Mouse (Mus musculus) liver, adult 2 months (tissue): ENCODE measurements at regions not wholly inside any gene's neighbourhood (a gene's known extent, or its start where the extent isn't known, plus 50 kb on each side); places are given as distances from the start of the nearest gene placed in this dataset.

Experiments used
- DNase-seq: peaks from one replicate; pipeline ENCODE4 v3.0.0-alpha.2; 2011; ENCODE audit warnings: low read depth, low spot score; ENCODE audit errors: extremely low read depth
- H3K27ac ChIP-seq: fragments of 200-500 bp; replicated peaks from 2 replicates; pipeline ENCODE4 v1.5.1; 2012; ENCODE audit warnings: low read depth, mild to moderate bottlenecking, control low read depth, inconsistent platforms, low read length; ENCODE audit not compliant: insufficient read depth
- H3K27me3 ChIP-seq: fragments of 200-500 bp; 2 replicates; pipeline ENCODE4 v1.6.1; 2012; ENCODE audit warnings: mild to moderate bottlenecking, moderate library complexity, low read length, inconsistent platforms; ENCODE audit not compliant: control insufficient read depth, insufficient read depth
- H3K36me3 ChIP-seq: fragments of 200-500 bp; 2 replicates; pipeline ENCODE4 v1.6.1; 2012; ENCODE audit warnings: low read length, inconsistent platforms; ENCODE audit not compliant: control insufficient read depth, insufficient read depth
- H3K4me1 ChIP-seq: fragments of 200-500 bp; 2 replicates; pipeline ENCODE4 v1.6.1; 2011; ENCODE audit warnings: low read length; ENCODE audit not compliant: control insufficient read depth, insufficient read depth
- H3K4me3 ChIP-seq: fragments of 200-500 bp; 2 replicates; pipeline ENCODE4 v1.5.1; 2011; ENCODE audit warnings: low read depth, mild to moderate bottlenecking, control low read depth, low read length, moderate library complexity; ENCODE audit not compliant: insufficient read depth
- H3K79me2 ChIP-seq: fragments of 200-500 bp; 2 replicates; pipeline ENCODE4 v1.6.1; 2012; ENCODE audit warnings: inconsistent platforms, mild to moderate bottlenecking, low read length, moderate library complexity; ENCODE audit not compliant: control insufficient read depth, insufficient read depth
- H3K9ac ChIP-seq: fragments of 200-500 bp; 2 replicates; pipeline ENCODE4 v1.6.1; 2012; ENCODE audit warnings: low read depth, mild to moderate bottlenecking, control low read depth, inconsistent platforms, low read length
- CTCF ChIP-seq: fragments of 200-500 bp; IDR thresholded peaks from 2 replicates; pipeline ENCODE4 v1.5.1; 2011; ENCODE audit warnings: low read depth, low read length, control low read depth
- POLR2A ChIP-seq: fragments of 200-500 bp; IDR thresholded peaks from 2 replicates; pipeline ENCODE4 v1.6.1; 2011; ENCODE audit warnings: low read length, control low read depth; ENCODE audit not compliant: insufficient read depth; ENCODE audit errors: extremely low read depth
- WGBS: fragments of 180-500 bp; shearing (Covaris S2); methylation state at CpG from one replicate; pipeline ENCODE4 v1.1.7; 2018; 5-methylcytosine and 5-hydroxymethylcytosine counted together

DNA sequence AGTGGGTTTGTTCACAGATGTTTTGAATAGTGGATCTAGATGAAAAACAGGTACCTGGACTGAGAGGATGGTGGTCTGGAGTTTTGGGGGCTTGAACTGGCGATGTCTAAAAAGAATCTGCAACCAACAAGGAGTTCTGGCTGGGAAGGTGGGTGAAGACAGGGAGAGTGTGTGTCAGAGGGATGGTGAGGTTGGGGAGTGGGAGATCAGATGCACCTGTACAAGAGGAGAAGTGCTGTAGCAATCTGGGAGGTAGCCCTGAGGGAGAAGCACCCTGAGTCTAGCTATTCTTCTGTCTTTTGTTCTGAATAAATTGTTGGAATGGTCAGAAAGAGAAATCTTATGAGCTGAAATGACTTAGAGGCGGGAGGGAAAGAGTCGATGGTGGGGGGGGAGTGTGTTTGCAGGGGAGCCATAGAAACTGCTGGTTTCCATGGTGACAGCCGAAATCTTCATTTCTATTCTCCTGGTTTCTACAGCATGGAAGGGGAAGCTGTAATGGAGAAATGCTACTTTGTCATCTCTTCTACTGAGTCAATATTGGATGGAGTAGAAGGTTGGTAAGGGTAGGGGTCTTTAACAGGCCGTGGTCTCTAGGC is 75.1 kb upstream of the Calcoco1 start:
- Histone ChIP-seq H3K4me3 (no peak overlapping the region), H3K27me3 (0 out of 2 replicates have a peak, but pooled peaks cover 2% of the 10 kb centered on the region), H3K9ac (no peak overlapping the region), H3K27ac (no peak overlapping the region), H3K79me2 (no peaks in the 10 kb centered on the region), H3K4me1 (no peaks in the 10 kb centered on the region), H3K36me3 (no peaks in the 10 kb centered on the region)
- WGBS = 62% methylated on average over 5 of the region's 5 CpGs
- DNase-seq = no peak
- no peak for TF ChIP-seq POLR2A
- TF ChIP-seq CTCF = no peak

DNA sequence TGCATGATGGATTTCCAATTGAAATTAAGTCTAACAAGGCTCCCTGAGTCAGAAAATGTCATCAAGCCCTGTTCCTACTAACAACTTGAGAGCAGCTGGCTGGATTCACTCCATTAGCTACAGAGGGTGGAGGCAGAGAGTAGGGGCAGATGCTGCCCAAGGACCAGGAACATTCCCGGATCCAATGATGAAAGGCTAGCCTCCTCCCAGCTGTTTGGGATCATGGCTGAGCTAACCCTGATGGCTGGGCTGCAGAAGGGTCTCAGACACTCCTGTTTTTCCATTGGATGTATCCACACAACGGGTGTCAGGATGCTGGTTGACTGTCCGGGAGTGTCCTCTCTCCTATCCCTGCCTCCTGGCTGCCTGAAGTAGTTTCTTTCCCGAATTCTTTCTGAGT is 78.1 kb upstream of the Calcoco1 start:
- no peak overlapping the region for H3K27ac ChIP-seq
- DNase-seq = no peak
- 82% methylated on average over 4 of the region's 4 CpGs for WGBS
- no peaks in the 10 kb centered on the region for H3K4me1 ChIP-seq
- no peaks in the 10 kb centered on the region for H3K79me2 ChIP-seq
- H3K36me3 ChIP-seq = no peaks in the 10 kb centered on the region
- TF ChIP-seq POLR2A = no peak
- TF ChIP-seq CTCF = no peak
- no peak overlapping the region for H3K9ac ChIP-seq
- no peaks in the 10 kb centered on the region for H3K27me3 ChIP-seq
- H3K4me3 ChIP-seq = no peak overlapping the region

DNA sequence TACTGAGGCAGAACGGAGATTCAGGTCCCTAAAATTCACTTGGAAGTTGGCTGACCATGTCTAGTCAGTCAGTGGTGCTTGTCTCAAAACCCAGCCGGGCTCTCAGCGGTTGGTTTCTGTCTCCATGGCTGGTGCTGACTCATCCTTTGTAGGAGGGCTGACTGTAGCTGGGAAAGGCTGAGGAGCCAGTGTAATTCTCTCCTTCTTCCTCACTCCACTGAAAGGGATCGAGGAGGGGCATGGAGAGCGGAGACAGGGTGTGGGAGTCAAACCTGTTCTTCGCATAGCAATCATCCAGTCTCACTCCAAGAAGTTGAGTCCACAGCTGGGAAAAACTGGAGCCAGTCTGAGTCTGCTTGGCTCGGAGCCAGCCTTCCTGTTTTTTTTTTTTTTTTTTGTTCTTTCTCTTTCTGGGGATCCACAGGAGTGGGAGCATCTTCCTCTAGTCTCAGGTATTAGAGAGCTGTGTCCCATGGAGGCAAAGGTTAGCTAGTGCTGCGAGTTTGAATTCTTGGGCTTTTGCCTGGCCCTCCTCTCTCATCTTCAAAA is 80.4 kb upstream of the Calcoco1 start:
- H3K4me1 ChIP-seq = no peaks in the 10 kb centered on the region
- H3K79me2 ChIP-seq = no peaks in the 10 kb centered on the region
- 68% methylated on average over 8 of the region's 8 CpGs for WGBS
- no peaks in the 10 kb centered on the region for H3K27me3 ChIP-seq
- H3K4me3 ChIP-seq = no peak overlapping the region
- no peak for DNase-seq
- TF ChIP-seq CTCF (no peak), POLR2A (no peak)
- H3K27ac ChIP-seq = no peak overlapping the region
- H3K36me3 ChIP-seq = no peaks in the 10 kb centered on the region
- no peak overlapping the region for H3K9ac ChIP-seq

DNA sequence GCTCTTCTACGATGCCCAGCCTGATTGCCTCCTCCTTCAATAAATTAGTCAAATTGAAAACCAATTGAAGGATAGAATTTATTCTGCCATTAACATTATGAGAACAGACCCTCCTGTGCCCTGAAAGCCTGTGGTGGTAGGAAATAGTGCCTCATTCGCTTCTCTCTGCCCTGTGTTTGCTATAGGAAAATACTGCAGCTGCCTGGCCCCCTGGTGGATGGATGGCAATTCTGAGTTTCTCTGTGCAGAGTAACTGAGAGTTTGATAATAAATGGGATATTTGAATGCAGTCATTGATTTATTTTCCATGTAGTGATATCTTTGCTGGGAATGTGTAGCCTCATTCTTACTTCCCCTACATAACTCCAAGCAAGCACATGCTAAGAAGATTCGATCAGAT is 85.4 kb upstream of the Calcoco1 start:
- Histone ChIP-seq H3K27ac (no peak overlapping the region), H3K36me3 (no peaks in the 10 kb centered on the region), H3K9ac (no peak overlapping the region), H3K4me3 (no peak overlapping the region), H3K79me2 (no peaks in the 10 kb centered on the region), H3K4me1 (no peaks in the 10 kb centered on the region), H3K27me3 (no peaks in the 10 kb centered on the region)
- DNase-seq = no peak
- TF ChIP-seq POLR2A (no peak), CTCF (peak; percentile 17; the same call in 1 of the 2 replicates)
- 61% methylated on average over 3 of the region's 3 CpGs for WGBS

DNA sequence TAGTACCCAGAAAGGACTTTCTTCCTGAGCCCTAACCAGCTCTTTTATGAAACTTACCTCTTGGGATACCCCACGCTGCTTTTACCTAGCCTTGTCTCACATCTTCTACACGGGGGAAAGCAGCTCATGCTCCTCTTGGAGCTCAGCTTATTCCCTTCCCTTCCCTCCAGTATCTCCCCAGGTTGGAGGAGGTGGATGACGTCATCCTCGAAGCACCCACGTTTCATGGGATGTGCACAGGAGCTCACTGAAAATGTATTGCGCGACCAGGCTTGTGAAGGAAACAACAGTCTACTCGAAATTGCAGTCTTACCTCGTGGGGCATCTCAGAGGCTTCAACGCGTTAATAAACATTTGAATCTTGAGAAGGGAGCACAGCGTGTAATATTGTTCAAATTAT is 97.2 kb upstream of the Calcoco1 start:
- Histone ChIP-seq H3K9ac (no peak overlapping the region), H3K4me1 (no peaks in the 10 kb centered on the region), H3K79me2 (no peaks in the 10 kb centered on the region), H3K27me3 (no peaks in the 10 kb centered on the region), H3K36me3 (no peaks in the 10 kb centered on the region), H3K4me3 (no peak overlapping the region), H3K27ac (no peak overlapping the region)
- TF ChIP-seq CTCF (no peak), POLR2A (no peak)
- WGBS = 76% methylated on average over 12 of the region's 12 CpGs
- DNase-seq = no peak

DNA sequence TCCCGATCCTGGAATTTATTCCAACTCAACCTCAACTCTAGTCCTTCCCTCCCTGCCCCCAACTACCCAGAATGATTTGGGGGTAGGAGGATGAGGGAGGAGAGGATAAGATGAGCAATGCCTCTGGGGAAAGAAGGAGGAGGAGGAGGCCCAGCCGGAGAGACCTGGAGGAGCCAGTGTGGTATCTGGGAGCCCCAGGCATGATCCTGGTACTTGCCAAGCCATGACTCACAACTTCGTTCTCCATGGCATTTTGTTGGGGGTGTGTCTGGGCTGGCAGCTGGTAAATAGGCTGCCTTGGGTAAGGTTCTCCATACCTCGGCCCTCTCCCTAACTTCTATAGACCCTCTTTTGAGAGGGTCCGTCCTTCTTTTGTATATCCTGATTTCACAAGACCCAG is 81.2 kb upstream of the Hoxc13 start:
- H3K36me3 ChIP-seq = no peaks in the 10 kb centered on the region
- no peak overlapping the region for H3K9ac ChIP-seq
- no peak for DNase-seq
- H3K27ac ChIP-seq = no peak overlapping the region
- H3K4me3 ChIP-seq = no peak overlapping the region
- H3K4me1 ChIP-seq = no peaks in the 10 kb centered on the region
- 81% methylated on average over 5 of the region's 5 CpGs for WGBS
- no peaks in the 10 kb centered on the region for H3K79me2 ChIP-seq
- no peak for TF ChIP-seq POLR2A
- no peak for TF ChIP-seq CTCF
- H3K27me3 ChIP-seq = peaks cover 4% of the 10 kb centered on the region; the same call in 1 of the 2 replicates
